Mouse (Mus musculus) thymus, postnatal 10 days (tissue): ENCODE measurements around the gene Thrsp.
"Not testable (repeated sequence)": the region's sequence is repeated elsewhere in the genome, so short reads cannot be mapped to it uniquely, and the experiment has no call there.

Experiments
- DNase-seq, 2 experiments: peaks; one replicate each; pipeline ENCODE4 v3.0.0; 2021; ENCODE audit warnings: low spot score in 2 of 2

The Thrsp gene

DNA sequence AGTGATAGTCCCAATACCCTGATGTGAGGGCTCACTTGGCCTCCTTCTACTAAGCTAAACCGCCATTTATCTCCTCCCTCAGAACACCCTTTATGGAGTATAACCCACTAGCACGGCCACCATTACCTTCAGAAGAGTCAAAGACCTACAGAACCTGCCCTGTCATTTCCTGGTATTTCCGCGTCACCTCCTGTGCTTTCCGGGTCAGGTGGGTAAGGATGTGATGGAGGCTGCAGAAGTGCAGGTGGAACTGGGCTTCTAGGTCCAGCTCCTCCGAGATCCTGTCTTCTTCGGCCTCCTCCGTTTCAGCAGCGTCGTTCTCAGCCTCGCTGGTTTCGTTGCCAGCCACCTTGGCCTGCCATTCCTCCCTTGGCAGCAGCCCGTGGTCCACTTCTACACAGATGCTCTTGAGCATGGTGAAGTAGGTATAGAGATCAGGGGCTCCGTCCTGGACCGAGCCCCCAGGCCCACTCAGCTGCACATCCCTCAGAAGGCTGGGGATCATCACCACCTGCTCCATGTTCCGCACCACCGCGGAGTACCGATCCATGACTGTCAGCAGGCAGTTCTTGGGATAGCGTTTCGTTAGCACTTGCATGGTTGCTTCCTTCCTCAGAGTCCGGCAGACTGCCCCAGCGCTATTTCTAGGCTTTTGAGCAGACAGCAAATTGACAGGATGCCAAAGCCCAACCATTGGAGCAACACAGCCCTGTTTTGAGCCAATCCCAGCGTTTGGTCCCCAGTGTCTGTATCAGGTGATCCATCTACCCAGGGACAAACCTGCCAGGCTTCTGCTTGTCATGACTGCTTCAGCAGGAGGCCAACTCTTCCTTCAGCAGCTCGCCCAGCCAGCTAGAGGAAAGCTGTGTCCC lies at the start of gene Thrsp:
Gene Thrsp, minus strand, starts transcription at position 825 of the 872 bp plus-strand sequence.
- no peak for DNase-seq

DNA sequence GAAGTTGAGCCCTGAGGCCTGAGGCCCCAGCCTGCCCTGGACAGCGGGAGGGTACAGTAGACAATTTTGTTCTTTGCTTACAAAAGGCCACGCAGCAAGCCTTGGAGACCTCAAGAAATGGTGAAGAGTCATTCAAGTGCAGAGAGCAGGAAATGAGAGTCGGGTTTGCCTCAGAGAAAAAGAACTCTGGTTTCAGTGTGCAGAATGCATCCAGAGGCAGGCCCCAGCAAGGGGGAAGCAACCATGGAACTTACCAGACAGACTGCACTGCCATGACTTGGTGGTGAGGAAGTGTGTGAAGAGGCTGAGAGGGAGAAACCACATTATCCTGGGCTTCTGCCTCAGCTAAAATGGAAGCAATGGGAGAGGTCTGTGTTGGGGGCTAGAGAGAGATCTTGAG lies 38.0 kb upstream of the Thrsp start:
- no peak for DNase-seq

DNA sequence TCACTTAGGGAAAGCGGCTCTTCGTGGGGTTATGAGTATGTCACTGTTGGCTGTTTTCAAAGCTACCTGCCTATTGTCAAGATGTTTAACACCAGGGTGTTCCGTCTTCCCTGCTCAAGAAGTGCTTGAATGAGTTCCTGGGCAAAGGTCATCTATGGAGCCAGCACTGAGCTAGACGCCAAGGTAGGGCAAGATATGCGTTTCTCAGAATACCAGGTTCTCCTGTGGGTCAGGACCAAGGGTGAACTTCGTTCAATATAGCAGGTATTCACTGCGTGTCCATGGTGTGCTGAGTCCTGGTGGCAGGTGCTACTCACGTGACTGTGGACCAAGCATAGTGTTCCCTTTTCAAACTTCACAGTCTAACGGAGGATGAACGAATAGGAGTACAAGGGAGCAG lies 37.3 kb upstream of the Thrsp start:
- DNase-seq: no peak

DNA sequence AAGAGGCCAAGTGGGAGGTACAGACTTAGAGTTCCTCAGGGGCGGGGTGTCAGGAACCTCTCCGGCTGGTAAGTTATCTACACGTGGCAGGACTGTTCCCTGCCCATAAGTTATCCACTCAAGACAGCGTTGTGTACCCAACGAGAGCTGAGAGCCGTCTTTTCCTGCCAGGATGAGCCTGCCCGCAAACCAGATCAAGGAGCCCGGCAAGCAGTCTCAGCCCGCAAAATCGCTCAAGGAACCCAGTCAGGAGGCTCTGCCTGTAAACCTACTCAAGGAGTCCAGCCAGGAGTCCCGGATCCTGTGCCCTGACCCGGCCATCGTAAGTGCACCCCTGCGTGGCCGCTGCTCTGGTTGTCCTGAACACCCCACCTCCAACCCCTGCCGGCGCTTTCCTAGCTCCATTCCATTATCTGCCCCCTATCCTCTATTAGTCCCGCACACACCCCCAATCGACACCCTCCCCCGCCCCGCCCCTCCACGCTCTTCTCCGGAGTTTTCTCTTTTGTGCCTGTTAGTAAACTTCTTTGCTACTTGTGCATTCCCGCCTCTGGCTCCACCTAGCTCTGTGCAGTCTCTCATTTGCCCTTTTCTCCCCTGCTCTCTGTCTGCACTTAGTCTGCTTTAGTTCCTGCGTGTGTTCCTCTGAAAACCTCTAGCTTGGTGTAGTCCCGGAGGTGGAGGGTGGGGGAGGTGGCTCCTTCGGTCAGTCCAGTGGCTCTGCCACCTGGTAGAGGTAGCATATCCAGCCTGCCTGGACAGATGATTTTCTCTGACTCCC lies 35.8 kb upstream of the Thrsp start:
- peak in 1 of 2 experiments; percentile 8 for DNase-seq

DNA sequence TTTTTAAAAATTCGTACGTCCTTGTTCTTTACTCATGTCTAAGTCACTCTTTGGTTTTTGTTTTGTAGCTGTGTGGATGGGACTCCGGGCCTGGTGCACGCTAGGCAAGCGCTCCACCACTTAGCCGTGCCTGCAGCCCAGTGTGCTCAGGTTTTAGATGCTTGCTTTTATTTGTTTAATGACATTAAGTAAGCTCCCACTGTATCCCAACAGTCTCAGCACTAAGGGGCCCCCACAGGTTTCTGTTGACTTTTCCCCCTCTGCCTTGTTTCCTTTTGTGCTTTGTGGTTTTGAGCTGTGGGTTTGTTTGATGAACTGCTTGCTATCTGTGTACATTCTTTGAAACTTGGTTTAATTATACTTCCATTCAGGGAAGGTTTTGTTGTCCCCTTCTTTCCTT lies 34.7 kb upstream of the Thrsp start:
- DNase-seq: no peak

DNA sequence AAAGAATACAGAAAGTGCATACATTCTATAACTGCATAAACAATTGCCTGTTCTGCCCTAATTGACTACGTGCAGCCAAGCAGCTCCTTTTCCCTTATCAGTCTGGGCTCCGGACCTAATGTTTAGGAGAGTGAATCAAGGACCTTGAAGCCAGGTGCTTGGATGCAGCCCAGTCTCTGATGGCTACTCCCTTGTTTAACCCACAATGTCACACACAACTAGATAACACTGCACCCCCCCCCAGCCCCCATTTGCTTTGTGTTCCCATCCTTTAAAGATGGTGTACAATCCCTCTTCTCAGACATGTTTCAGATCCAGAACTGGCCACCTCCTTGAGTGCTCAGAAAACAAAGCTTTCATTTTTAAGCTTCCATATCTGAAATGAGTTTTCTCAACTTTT lies 33.5 kb upstream of the Thrsp start, which contains the start of gene Kctd14:
Gene Kctd14, plus strand, starts transcription at position 301 of the 400 bp plus-strand sequence.
- DNase-seq: not testable (repeated sequence)

DNA sequence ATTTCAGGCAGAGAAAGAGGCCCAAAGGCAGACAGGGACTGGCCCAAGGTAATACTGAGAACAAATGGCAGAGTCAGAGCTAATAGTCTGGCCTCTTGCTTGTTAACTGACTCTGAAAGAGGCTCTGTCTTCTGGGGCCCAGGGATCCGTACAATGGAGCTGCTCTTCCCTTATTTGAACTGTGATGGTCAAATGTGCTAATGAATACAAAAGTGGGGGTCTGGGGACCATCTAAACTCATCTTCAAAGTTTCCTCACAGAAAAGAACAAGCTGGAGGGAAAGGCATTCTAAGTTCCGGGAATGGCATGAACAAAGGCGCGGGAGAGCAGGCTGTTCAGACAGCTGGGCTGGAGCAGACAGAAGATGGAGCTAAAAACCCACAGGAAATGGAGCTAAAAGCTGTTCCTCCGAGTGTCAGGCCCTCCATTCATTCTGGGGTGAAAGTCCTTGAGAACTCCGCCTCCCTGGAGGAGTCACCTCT lies 29.6 kb upstream of the Thrsp start:
- DNase-seq: no peak

DNA sequence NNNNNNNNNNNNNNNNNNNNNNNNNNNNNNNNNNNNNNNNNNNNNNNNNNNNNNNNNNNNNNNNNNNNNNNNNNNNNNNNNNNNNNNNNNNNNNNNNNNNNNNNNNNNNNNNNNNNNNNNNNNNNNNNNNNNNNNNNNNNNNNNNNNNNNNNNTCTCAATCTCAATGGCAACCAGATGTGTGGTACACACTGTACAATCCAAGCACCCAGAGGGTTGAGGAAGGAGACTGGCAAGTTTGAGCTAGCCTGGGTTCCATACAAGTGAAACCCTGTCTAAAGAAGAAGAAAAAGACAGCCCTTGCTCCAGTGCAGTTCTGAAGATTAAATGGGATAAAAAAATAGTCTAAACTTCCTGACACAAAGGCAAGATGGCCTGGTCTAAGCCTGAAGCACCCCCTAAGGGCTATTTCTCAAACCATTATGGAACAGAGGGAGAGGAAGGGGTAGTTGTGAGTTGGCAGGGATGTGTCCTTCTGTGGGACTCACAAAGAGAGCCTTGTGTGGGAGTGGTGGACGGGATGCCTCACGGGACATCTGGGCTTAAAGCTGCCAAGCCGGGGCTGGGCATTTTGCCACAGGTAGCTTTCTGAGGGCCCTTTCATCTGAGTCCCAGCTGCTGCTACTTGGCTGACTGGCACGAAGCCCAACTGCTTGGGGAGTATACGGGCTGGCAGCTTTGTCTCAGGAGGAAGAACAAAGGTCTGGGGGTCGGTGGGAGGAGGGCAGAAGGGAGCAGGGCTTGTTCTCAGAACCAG lies 28.8 kb upstream of the Thrsp start:
- DNase-seq: peak in 1 of 2 experiments; percentile 24

DNA sequence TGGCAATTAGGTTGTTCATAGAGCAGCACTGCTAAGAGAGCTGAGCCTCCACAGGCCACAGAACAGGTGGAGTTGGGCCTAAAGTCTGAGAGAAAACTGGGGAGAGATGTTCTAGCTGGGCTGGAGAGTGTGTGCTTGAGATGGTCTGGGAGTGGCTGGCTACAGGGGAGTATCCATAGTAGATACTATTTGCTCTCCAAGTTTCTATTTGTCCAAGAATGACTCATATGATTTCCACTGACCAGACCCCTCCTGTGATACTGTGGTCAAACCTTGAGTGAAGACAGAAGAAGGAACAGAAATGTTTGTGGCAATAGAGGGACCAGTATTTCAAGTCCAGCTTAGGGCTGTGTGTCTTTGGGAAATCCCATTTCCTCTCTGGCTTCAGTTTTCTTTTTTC lies 21.5 kb upstream of the Thrsp start:
- DNase-seq: no peak

DNA sequence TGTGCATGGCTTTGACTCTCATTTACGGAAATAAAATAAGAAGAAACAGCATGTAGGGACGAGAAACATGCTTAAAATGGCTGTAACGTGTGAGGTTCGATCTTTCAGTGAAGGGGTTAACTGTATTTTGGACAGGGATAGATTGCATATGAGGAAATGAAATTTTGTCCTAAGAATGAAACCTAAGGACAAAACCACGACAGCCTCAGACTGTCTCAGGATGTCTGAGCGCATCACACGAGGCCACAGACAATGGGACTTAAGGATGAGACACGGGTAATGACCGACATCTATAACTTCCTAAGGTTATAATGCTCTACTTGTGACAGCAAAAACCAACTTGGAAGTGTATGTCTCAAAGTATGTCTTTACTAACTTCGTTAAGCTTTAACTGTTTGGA lies 17.0 kb upstream of the Thrsp start:
- DNase-seq: no peak

DNA sequence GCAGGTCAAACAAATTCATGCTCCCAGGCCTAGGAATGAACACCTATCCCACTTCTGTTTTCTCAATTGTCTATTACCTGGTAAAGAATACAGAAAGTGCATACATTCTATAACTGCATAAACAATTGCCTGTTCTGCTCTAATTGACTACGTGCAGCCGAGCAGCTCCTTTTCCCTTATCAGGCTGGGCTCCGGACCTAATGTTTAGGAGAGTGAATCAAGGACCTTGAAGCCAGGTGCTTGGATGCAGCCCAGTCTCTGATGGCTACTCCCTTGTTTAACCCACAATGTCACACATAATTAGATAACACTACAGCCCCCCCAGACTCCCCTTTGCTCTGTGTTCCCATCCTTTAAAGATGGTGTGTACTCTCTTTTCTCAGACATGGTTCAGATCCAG lies 16.0 kb upstream of the Thrsp start:
- not testable (repeated sequence) for DNase-seq

DNA sequence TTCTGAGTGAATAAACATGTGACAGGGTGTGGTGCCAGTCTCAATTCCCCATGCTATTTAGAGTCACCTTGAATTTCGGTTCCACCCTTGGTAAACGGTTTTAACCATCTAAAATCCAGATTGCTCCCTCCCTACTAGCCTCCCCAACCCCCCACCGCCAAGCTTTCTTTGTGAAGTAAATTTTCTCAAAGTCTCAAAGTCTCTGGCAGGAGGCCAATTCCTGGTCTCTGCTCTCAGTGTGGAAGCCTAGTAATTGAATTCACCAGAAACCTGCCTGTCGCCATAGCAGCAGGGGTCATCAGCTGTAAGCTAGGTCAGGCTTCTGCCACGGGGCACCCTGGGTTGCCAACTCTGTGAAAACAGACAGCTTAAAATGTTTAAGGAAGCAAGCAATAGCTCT lies 12.2 kb upstream of the Thrsp start:
- no peak for DNase-seq

DNA sequence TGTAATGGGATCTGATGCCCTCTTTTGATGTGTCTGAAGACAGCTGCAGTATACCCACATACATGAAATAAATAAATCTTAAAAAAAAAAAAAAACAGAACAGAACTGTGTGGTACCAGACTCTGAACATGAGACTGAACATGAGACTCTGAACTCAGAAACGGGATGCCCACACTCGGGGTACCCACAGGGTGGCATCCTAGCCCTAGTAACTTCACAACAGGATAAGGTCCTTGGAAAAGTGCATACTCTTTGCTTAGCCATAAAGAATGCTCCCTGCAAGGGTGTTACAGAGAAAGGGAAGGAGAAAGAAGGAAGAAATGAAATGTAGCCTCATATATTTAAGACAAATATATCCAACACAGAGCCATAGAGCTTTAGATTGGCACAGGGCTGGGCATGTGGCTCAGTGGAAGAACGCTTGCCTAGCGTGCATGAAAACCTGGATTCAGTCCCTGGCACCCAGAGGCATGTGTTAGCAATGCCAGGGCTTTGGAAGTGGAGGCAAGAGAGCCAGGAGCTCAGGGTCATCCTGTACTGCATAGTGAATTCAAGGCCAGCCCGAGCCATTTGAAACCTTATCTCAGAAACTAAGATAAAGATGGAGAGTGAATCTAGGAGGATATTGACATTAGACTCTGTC lies 10.4 kb upstream of the Thrsp start:
- DNase-seq: no peak

DNA sequence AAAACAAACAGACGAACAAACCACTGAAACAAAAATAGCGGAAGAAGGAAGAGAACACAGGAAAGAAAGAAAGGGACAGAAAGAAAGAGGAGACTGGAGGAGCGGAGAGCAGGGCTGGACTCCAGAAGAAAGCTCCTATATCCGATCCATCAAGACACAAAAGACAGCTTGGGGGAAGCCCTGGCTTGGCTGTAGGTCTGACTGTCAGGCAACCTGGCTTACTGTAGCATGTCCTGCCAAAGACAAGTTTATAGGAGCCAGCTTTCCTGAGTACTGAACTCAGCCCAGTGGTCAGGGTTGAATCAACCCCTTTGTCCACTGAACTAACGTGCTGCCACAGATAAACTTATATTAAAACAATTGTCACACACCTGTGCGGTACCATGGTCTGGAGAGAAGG lies 9.8 kb upstream of the Thrsp start:
- no peak for DNase-seq

DNA sequence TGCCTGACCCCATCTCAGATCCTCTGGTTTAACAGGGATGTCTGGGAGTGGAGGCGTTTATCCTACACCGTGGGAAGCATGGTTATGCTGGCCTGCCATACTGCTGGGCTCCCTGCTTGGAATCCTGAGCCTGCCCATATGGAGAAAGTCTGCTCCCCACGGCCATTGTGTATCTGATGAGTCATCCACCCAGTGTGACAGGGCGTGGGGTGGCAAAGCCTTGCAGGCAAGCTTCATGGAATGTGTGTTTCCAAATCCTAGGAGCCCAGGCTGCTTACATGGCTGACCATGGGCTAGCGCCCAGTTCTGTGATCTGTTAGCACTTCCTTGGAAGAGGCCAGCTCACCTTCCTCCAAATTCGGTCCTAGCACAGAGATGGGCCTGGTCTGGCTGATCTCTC lies 9.0 kb upstream of the Thrsp start:
- DNase-seq: no peak

DNA sequence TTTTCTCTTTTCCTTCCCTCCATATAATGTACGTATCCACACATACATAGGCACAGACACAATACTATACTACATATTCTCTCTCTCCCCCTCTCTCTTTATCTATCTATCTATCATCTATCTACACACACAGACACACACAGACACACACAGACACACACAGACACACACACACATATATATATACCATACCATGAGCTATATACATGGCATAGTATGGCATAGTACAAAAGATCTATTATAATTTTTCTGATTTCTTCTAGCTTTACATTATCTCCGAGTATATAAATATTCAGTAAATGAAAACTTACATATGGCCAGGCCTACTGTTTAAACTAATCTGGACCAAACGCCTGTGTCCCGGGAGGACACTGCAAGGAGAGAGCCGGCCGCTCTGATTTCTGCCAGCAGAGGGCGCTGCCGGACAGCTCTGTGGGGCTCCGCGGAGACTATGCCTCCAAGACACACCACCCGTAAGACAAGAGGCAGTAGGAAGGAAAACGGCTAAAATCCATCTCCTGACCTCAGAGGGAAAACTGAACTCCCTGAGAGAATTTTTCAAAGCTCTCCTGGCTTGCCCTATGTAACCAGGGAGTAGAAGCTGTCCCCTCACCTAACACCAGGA lies 7.2 kb upstream of the Thrsp start:
- peak; percentile 61 to 91 for DNase-seq

DNA sequence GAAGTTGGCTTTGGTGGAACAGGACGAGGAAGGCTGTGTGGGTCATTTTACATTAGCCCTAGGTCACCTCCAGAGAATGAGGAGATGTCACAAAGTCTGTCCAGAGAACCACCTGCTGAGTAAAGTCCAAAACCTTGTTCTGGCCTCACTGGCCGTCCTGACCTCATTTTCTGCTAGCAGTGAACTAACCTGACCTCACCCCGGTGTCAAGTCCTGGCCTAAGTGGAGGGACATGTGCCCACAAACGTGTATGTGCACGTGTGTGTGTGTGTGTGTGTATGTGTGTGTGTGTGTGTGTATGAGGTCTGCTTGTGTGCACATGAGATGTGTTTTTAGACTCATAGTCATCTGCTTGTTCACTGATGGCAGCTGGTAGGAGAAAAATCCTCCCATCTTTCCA lies 6.2 kb upstream of the Thrsp start:
- no peak for DNase-seq

DNA sequence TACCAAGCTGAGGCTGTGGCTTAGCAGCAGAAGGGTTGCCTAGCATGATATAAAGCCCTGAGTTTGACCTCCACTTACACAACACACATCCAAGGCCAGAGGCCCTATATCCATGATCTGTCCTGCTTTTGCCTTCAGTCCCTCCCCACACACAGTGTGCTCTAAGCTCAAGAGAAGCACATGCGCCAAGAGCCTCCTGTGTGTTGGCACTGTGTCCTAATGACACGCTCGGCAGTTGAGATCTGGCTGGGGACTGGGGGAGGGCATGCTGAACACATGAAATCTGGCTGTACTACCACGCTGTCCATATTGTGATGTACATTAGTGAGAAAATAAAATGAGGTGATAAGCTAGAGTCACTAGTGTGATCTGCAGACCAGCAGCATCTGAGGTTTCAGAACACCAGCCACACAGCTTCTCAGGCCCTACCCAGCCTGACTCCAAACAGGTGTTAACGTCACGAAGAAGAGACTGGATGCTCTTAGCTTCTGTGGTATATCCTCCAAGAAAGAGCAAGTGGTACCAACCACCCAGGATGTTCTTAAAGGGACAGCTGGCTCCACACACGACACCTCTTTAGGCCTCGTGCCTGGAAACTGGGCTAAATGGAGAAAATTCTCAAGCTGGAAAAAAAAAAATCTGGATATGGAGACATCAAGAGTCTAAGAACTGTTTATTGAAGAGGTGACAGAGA lies 3.6 kb upstream of the Thrsp start:
- no peak for DNase-seq

DNA sequence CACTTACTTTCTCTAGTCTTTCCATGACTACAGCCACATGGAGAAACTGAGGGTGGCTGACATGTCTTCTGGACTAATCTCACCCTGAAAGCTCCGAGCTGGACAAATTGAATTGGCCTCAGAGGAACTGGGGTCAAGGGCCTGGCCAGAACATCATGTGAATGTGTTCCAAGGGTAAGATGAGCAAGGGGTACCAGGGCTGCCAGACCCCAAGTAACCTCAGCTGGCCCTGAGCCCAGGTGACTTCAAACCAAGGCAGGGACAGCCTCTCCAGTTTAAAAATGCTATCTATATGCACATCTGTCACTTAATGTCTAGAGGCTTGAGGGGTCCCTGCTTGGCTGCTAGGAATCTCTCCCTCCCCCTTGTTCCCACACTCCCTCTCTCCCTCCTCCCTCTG lies 2.9 kb upstream of the Thrsp start:
- no peak for DNase-seq

DNA sequence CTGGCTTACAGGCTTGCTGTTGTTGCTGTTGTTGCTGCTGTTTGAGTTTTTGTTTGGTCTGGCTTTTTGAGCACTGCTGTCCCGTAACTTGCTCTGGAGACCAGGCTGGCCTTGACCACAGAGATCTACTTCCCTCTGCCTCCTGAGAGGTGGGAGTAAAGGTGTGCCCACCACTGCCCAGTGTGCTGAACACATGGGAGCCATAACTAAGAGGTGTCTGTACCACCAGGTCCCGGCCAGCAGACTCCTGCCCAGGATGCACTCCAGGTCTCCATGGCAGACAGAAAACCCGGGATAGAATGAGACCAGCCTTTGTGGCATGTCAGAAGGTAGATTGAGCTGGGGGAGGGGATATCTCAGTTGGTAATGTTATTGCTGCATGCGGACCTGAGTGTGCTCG lies 1.6 kb upstream of the Thrsp start:
- no peak for DNase-seq

DNA sequence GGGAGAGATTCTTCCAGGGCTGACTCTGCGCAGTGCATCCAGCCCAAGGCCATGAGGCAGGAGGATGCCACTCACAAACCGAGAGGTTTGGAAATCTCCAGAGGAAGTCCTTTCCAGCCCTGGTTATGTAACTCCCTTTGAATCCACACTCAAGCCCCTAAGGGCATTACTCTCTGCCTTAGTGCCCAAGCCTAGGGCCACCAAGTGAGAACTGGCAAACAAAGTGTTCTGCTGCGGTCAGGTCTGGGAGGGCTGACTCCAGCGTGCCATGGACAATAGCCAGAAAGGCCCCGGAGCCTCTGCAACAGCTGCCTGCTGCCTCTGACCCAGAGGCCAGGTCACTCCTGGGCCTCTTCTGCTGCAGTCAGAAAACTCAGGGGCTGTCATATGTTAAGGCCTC lies 1.2 kb upstream of the Thrsp start:
- DNase-seq: no peak
